ENCODE assay signal across 8 mouse cellular contexts in the genomic region with DNA sequence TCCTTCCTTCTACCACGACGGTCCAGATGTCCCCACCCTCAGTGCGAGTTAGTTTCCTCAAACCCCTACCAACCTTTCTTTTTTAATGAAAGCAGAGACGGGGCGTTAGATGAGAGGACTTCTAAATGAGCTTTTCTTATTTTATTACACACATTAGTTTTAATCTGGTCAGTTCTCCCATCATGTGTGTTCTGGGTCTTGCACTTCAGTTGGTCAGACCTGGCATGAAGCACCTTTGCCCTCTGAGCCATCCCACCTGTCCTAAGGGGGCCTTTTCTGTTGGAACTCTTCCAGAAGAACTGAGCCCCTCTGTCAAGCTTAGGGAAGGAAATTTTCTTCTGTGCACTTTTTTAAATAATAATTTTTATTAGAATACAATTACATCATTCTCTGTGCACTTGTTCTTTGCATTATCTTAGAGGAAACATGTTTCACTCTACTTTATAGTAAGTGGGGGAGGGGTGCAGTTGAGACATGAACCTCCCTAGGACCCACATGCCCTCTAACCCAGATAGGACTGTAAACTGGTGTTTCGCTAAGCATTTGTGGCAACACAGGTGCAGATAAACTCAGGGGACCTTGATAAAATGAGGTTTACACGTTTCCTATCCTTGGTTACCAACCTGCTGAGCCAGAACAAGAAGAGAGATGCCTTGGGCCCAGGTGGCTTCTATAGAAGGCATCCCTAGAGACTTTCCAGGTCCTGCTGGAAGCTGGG. TPM values are rescaled to one million over a fixed set of nuclear protein-coding genes. Genes with fewer than 3 reads are reported as not detected.
DNase-seq lines count a peak whose midpoint lies in the region; ATAC-seq and TF ChIP-seq lines count a peak whose summit lies in the region.

No protein-coding gene starts in this region.

- peaks cover 15% of the 10 kb centered on the region; the same call in 1 of the 2 replicates for H3K4me1 ChIP-seq in heart, postnatal 0 days (ENCODE audit: control insufficient read depth, insufficient read depth)
- H3K4me1 ChIP-seq in liver, embryonic 12.5 days = peaks cover 25% of the 10 kb centered on the region
- peaks cover 15% of the 10 kb centered on the region for H3K4me1 ChIP-seq in forebrain, embryonic 10.5 days

- 52% methylated on average over 7 of the region's 7 CpGs for WGBS in heart, postnatal 0 days
- WGBS in liver, embryonic 12.5 days (ENCODE audit: insufficient replicate concordance) = 27% methylated on average over 7 of the region's 7 CpGs
- 81% methylated on average over 7 of the region's 7 CpGs for WGBS in forebrain, embryonic 10.5 days

- DNase-seq in heart, postnatal 0 days (ENCODE audit: low spot score) = no peak
- DNase-seq in heart, adult 9 months (ENCODE audit: low spot score in 2 of 2) = no peak
- DNase-seq in thymus, postnatal 14 days = peak; percentile 37
- no peak for DNase-seq in thymus, postnatal 25 days
- DNase-seq in cerebellum, adult 9-10 months = no peak
- DNase-seq in layer of hippocampus, postnatal 36 days = no peak
- DNase-seq in forebrain, embryonic 10.5 days (ENCODE audit: extremely low spot score, low spot score) = no peak

- H3K36me3 ChIP-seq in heart, postnatal 0 days (replicated peaks; ENCODE audit: control insufficient read depth, insufficient read depth, low read length) = no peaks in the 10 kb centered on the region
- H3K36me3 ChIP-seq in liver, embryonic 12.5 days = no peaks in the 10 kb centered on the region
- H3K36me3 ChIP-seq in forebrain, embryonic 10.5 days (replicated peaks) = no peaks in the 10 kb centered on the region

- H3K9ac ChIP-seq in heart, postnatal 0 days (replicated peaks; ENCODE audit: low read depth, low read length) = 0 out of 2 replicates have a peak overlapping the region, but pooled peaks have one; percentile 8
- H3K9ac ChIP-seq in liver, embryonic 12.5 days = no peak overlapping the region

- no peak for TF ChIP-seq CTCF in heart, postnatal 0 days (IDR thresholded peaks at IDR 0.05; ENCODE audit: low read depth)

- peak overlapping the region; percentile 17; the same call in 1 of the 2 replicates for H3K4me3 ChIP-seq in heart, postnatal 0 days (ENCODE audit: low read depth, low read length)
- peak overlapping the region; percentile 25; the same call in 1 of the 2 replicates for H3K4me3 ChIP-seq in liver, embryonic 12.5 days
- no peak overlapping the region for H3K4me3 ChIP-seq in forebrain, embryonic 10.5 days

- ATAC-seq in heart, postnatal 0 days (ENCODE audit: insufficient read depth, low read depth) = no peak
- ATAC-seq in liver, embryonic 12.5 days = no peak

- H3K9me3 ChIP-seq in heart, postnatal 0 days (replicated peaks; ENCODE audit: control insufficient read depth, low read length) = no peaks in the 10 kb centered on the region
- H3K9me3 ChIP-seq in liver, embryonic 12.5 days (replicated peaks) = no peaks in the 10 kb centered on the region
- H3K9me3 ChIP-seq in forebrain, embryonic 10.5 days = peaks cover 3% of the 10 kb centered on the region; the same call in 1 of the 2 replicates

- no peak overlapping the region for H3K27ac ChIP-seq in heart, postnatal 0 days (ENCODE audit: low read depth)
- no peak overlapping the region; the same call in 1 of the 2 replicates for H3K27ac ChIP-seq in liver, embryonic 12.5 days
- H3K27ac ChIP-seq in forebrain, embryonic 10.5 days = no peak overlapping the region

- no peaks in the 10 kb centered on the region for H3K27me3 ChIP-seq in heart, postnatal 0 days (ENCODE audit: control insufficient read depth, insufficient read depth, low read length)
- no peaks in the 10 kb centered on the region for H3K27me3 ChIP-seq in liver, embryonic 12.5 days (replicated peaks)
- no peaks in the 10 kb centered on the region for H3K27me3 ChIP-seq in forebrain, embryonic 10.5 days (ENCODE audit: poor library complexity, severe bottlenecking)

- H3K4me2 ChIP-seq in heart, postnatal 0 days (ENCODE audit: low read depth, low read length) = peak overlapping the region; percentile 48
- H3K4me2 ChIP-seq in liver, embryonic 12.5 days = peak overlapping the region; percentile 59

- no peak for TF ChIP-seq EP300 in heart, postnatal 0 days (IDR thresholded peaks at IDR 0.05; ENCODE audit: low read depth)

RNA-seq across cellular contexts. Expression of a gene that starts 36.2 kb away (rescaled TPM):
- total RNA-seq in heart, postnatal 0 days (2014; rRNA removed; ENCODE audit: low replicate concordance) = 76.6 and 86.5 TPM in 2 replicates
- polyA plus RNA-seq in heart, postnatal 0 days (2015; fragmentation: Nextera tagmentation; extraction: Ambion mirVana) = 169 and 174 TPM in 2 replicates
- polyA plus RNA-seq in liver, embryonic 12.5 days (2016; fragmentation: Nextera tagmentation; extraction: Ambion mirVana) = 107 and 110 TPM in 2 replicates
- total RNA-seq in layer of hippocampus, postnatal 36 days (2021) = 10 to 100 TPM; 81.0 to 83.8 TPM
- 152 and 154 TPM in 2 replicates for polyA plus RNA-seq in forebrain, embryonic 10.5 days (2016; fragmentation: Nextera tagmentation; extraction: Ambion mirVana)

RNA-seq across cellular contexts. Expression of a gene that starts 42.4 kb away (rescaled TPM):
- total RNA-seq in heart, postnatal 0 days (2014; rRNA removed; ENCODE audit: low replicate concordance) = 122 and 224 TPM in 2 replicates
- polyA plus RNA-seq in heart, postnatal 0 days (2015; fragmentation: Nextera tagmentation; extraction: Ambion mirVana) = 5.0 and 5.2 TPM in 2 replicates
- 3.0 and 3.2 TPM in 2 replicates for polyA plus RNA-seq in liver, embryonic 12.5 days (2016; fragmentation: Nextera tagmentation; extraction: Ambion mirVana)
- 10 to 100 TPM; 68.1 to 99.0 TPM for total RNA-seq in layer of hippocampus, postnatal 36 days (2021)
- 2.4 and 2.5 TPM in 2 replicates for polyA plus RNA-seq in forebrain, embryonic 10.5 days (2016; fragmentation: Nextera tagmentation; extraction: Ambion mirVana)
